Mouse (Mus musculus) heart, embryonic 13.5 days (tissue): ENCODE measurements around the gene Rbfox3. TPM values are rescaled to one million over a fixed set of nuclear protein-coding genes. Genes with fewer than 3 reads are reported as not detected.

ENCODE experiments used
- ATAC-seq: fragments of 200-750 bp; cut with Nextera tagmentation; 2 replicates; pipeline ENCODE4 v1.8.0; 2017; ENCODE audit warnings: moderate TSS enrichment; ENCODE audit not compliant: insufficient number of reproducible peaks, low FRiP score, low TSS enrichment; ENCODE audit errors: extremely low read depth
- H3K27ac ChIP-seq: fragments of 300-500 bp; sonication (generic); replicated peaks from 2 replicates; pipeline ENCODE4 v1.5.1; 2015; ENCODE audit warnings: moderate library complexity, mild to moderate bottlenecking, inconsistent platforms
- H3K27me3 ChIP-seq: fragments of 300-500 bp; sonication (generic); replicated peaks from 2 replicates; pipeline ENCODE4 v1.6.1; 2015; ENCODE audit warnings: mild to moderate bottlenecking, inconsistent platforms
- H3K36me3 ChIP-seq: fragments of 300-500 bp; sonication (generic); 2 replicates; pipeline ENCODE4 v1.6.1; 2015; ENCODE audit warnings: mild to moderate bottlenecking, inconsistent platforms
- H3K4me1 ChIP-seq: fragments of 300-500 bp; sonication (generic); 2 replicates; pipeline ENCODE4 v1.6.1; 2015; ENCODE audit warnings: inconsistent platforms
- H3K4me2 ChIP-seq: fragments of 300-500 bp; sonication (generic); 2 replicates; pipeline ENCODE4 v1.6.1; 2015; ENCODE audit warnings: inconsistent platforms, mild to moderate bottlenecking, moderate library complexity
- H3K4me3 ChIP-seq: fragments of 300-500 bp; sonication (generic); 2 replicates; pipeline ENCODE4 v1.5.1; 2015; ENCODE audit warnings: moderate library complexity, mild to moderate bottlenecking, inconsistent platforms
- H3K9ac ChIP-seq: fragments of 300-500 bp; sonication (generic); 2 replicates; pipeline ENCODE4 v1.6.1; 2015; ENCODE audit warnings: inconsistent platforms, mild to moderate bottlenecking, moderate library complexity
- H3K9me3 ChIP-seq: fragments of 300-500 bp; sonication (generic); 2 replicates; pipeline ENCODE4 v1.6.1; 2016; ENCODE audit warnings: inconsistent platforms
- WGBS: fragments of 180-500 bp; shearing (Covaris S2); methylation state at CpG from one replicate; pipeline ENCODE4 v1.1.7; 2015; ENCODE audit warnings: mixed read lengths; 5-methylcytosine and 5-hydroxymethylcytosine counted together
- microRNA-seq: library from miRNA; unstranded; fragments of <30 nt; microRNA quantifications from one replicate; pipeline ENCODE4, GENCODE M21; 2016
- polyA plus RNA-seq: library from polyadenylated mRNA; unstranded; fragments of >200 nt; fragmentation: Nextera tagmentation; extraction: Ambion mirVana; gene quantifications from 2 replicates; pipeline ENCODE4 v1.2.1, GENCODE M21; 2015

Gene Rbfox3
- polyA plus RNA-seq, 1 experiment from 2014 or later: 0.13 TPM

DNA sequence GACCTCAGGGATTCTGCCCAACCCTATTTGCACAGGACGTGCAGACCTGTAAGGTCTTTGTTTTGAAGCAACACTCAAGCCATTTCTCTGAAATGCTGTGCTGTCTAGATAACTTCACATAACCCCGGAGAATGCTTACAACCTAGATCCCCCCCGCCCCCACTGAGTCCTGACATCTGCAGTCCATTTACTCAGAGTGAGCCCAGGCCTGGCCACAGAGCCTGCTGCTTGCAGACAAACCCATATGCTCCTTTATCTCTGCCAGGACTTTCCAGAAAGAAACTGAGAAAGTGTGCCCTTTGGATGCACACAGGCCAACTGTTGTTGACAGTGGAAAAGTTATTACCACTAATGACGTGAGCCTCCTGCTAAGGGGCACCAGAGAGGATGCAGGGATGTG, 464.1 kb downstream of the Rbfox3 start:
- Histone ChIP-seq H3K27ac (no peak overlapping the region), H3K9ac (no peak overlapping the region), H3K4me3 (no peak overlapping the region), H3K4me2 (no peak overlapping the region), H3K9me3 (no peaks in the 10 kb centered on the region), H3K36me3 (peaks cover 4% of the 10 kb centered on the region; the same call in 1 of the 2 replicates), H3K4me1 (peaks cover 8% of the 10 kb centered on the region), H3K27me3 (peaks cover 29% of the 10 kb centered on the region)
- no peak for ATAC-seq
- WGBS: 73% methylated on average over 4 of the region's 4 CpGs

DNA sequence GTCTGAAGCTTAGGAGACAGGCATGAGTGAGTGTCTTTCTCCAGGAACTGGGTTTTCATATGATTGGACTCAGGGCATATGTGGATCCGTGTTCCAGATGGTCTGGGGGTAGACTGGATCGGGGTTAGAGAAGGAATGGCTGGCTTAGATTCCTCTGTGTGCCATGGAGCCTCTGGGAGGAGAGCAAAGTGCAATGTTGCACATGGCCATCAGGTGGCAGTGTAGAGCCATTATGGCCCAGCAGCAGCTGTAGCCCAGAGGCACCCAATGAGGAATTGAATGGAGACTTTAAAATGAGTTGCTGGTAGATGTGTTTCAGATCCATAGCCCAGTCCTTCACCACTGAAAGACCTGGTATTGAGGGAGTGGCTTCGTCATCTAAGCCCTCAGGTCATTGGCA, 465.6 kb downstream of the Rbfox3 start:
- H3K4me3 ChIP-seq: no peak overlapping the region
- 10% methylated on average over 3 of the region's 3 CpGs for WGBS
- no peak overlapping the region for H3K27ac ChIP-seq

DNA sequence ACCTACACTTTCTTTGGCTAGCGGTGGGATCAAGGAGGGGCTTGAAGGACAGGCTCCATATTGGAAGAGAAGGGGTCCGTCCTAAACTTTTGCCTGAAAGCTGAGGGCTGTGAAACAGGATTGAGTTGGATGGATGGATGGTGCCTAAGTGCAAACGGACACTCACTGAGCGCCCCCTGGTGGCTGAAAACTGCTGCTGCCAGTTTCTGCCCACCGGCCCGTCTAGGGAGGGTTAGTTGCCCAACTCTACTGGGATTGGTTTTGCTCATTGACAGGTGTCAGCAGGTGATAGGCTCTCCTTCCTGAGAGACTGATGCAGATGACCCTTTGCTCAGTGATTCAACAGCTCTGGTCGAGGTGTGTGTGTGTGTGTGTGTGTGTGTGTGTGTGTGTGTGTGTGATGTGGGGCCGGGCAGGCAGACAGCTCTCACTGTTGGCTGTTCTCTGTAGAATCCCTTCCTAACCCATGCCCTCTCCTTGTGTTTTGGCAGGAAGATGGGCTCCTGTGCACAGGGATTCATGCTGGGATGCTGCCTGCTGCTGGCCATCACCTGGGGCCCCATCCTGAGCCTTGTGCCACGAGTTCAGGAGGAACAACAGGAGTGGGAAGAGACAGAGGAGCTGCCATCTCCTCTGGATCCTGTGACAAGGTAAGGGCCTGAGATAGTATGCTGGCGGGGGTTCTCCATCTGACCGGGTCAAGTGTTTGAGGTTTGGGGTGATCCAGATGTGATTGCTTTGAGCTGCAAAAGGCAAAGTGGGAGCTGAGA, 468.0 kb downstream of the Rbfox3 start:
- H3K4me1 ChIP-seq: peaks cover 22% of the 10 kb centered on the region
- no peak overlapping the region for H3K27ac ChIP-seq
- H3K9ac ChIP-seq: no peak overlapping the region
- 29% methylated on average over 11 of the region's 11 CpGs for WGBS
- H3K4me2 ChIP-seq: 0 out of 2 replicates have a peak overlapping the region, but pooled peaks have one; percentile 16
- H3K4me3 ChIP-seq: no peak overlapping the region
- peaks cover 29% of the 10 kb centered on the region for H3K27me3 ChIP-seq
- 0 out of 2 replicates have a peak, but pooled peaks have one; percentile 40 for ATAC-seq
- H3K36me3 ChIP-seq: peaks cover 4% of the 10 kb centered on the region; the same call in 1 of the 2 replicates
- no peaks in the 10 kb centered on the region for H3K9me3 ChIP-seq

More for the DNA sequence above, 465.6 kb downstream of the Rbfox3 start:
- no peak for ATAC-seq
- Histone ChIP-seq H3K27me3 (peaks cover 29% of the 10 kb centered on the region), H3K9me3 (no peaks in the 10 kb centered on the region), H3K9ac (no peak overlapping the region), H3K4me2 (no peak overlapping the region), H3K4me1 (peaks cover 9% of the 10 kb centered on the region), H3K36me3 (peaks cover 4% of the 10 kb centered on the region; the same call in 1 of the 2 replicates)

DNA sequence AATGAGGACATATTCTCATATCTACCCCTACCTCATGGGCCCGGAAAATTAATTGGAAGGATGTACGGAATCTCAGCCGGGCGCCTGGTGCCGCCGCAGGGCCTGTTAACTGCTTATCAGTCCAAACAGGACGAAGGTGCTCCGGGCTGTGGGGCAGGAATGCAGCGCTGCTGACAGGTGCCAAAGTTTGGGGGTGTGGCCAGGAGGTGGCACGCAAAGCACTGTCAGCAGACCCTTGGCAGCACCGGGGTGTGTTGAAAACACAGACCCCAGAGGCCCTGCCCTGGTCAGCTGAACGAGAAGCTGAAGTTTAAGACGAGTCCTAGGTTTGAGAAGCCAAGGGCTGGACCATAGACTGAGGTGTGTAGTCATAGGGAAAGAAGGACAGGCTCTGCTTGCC, 468.7 kb downstream of the Rbfox3 start:
- H3K4me2 ChIP-seq: 0 out of 2 replicates have a peak overlapping the region, but pooled peaks have one; percentile 16
- H3K4me1 ChIP-seq: peaks cover 29% of the 10 kb centered on the region
- no peak for ATAC-seq
- no peak overlapping the region for H3K27ac ChIP-seq
- 0 out of 2 replicates have a peak overlapping the region, but pooled peaks have one; percentile 24 for H3K9ac ChIP-seq
- no peak overlapping the region for H3K4me3 ChIP-seq
- peaks cover under 1% of the 10 kb centered on the region; the same call in 1 of the 2 replicates for H3K36me3 ChIP-seq
- H3K9me3 ChIP-seq: no peaks in the 10 kb centered on the region
- WGBS: 24% methylated on average over 13 of the region's 13 CpGs
- H3K27me3 ChIP-seq: peaks cover 28% of the 10 kb centered on the region

Small RNA genes lying within 50 kb of the gene (microRNA-seq; reads per million reads assigned to microRNA genes)
- gene Gm25040: not detected

Other genes starting within 250 kb of the Rbfox3 start
- gene Enpp7, start 76.6 kb upstream of the Rbfox3 start, polyA plus RNA-seq: not detected in 2 replicates
- 17.6 and 18.9 TPM in 2 replicates for gene Cbx2, start 111.4 kb upstream of the Rbfox3 start, polyA plus RNA-seq
- 6.1 and 7.0 TPM in 2 replicates for gene Cbx8, start 129.4 kb upstream of the Rbfox3 start, polyA plus RNA-seq
- 8.0 and 9.5 TPM in 2 replicates for gene Cbx4, start 174.6 kb upstream of the Rbfox3 start, polyA plus RNA-seq